Mouse (Mus musculus): Measurements from ENCODE around the gene Zfhx3. TPM values are rescaled to one million over a fixed set of nuclear protein-coding genes. Genes with fewer than 3 reads are reported as not detected.

The Zfhx3 gene
- polyA plus RNA-seq, 1 experiment from 2014 or later, result 4.3 TPM

GRCm38 (mm10) chr8:108186289-108186688 is 243.8 kb downstream of the Zfhx3 start:
- ATAC-seq (no peak), DNase-seq (ENCODE audit: low read depth, low spot score) (no peak)
- no peaks in the 10 kb centered on the region for H3K27me3 ChIP-seq
- in situ Hi-C loops (cut with MboI; ENCODE audit: low pct_unique_long_range_greater_than_20kb), result no loop called here
- no peak for TF ChIP-seq CTCF (IDR thresholded peaks at IDR 0.05)
- ChIA-PET POLR2A (no interaction called here), CTCF (no interaction called here)

GRCm38 (mm10) chr8:108188044-108188443 is 245.6 kb downstream of the Zfhx3 start:
- DNase-seq (ENCODE audit: low read depth, low spot score), result no peak
- ChIA-PET POLR2A (no interaction called here), CTCF (interaction anchor here (0.7 to 1.5 kb wide), 2 partner anchors 8 to 10 kb away, joined by 3 to 4 read pairs; no protein-coding TSS in a partner anchor)
- no peaks in the 10 kb centered on the region for H3K27me3 ChIP-seq
- no peak for ATAC-seq
- no peak for TF ChIP-seq CTCF (IDR thresholded peaks at IDR 0.05)
- in situ Hi-C loops (cut with MboI; ENCODE audit: low pct_unique_long_range_greater_than_20kb), result no loop called here

GRCm38 (mm10) chr8:108194571-108194970 is 252.1 kb downstream of the Zfhx3 start:
- ChIA-PET POLR2A (interaction anchor here (0.5 kb wide), 1 partner anchor 365 kb away, joined by 7 read pairs; no protein-coding TSS in a partner anchor), CTCF (no interaction called here)
- in situ Hi-C loops (cut with MboI; ENCODE audit: low pct_unique_long_range_greater_than_20kb), result no loop called here
- no peak for DNase-seq (ENCODE audit: low read depth, low spot score)
- TF ChIP-seq CTCF (IDR thresholded peaks at IDR 0.05), result no peak
- peak; percentile 76 for ATAC-seq
- no peaks in the 10 kb centered on the region for H3K27me3 ChIP-seq

GRCm38 (mm10) chr8:108215026-108215425 is 272.6 kb downstream of the Zfhx3 start:
- in situ Hi-C loops (cut with MboI; ENCODE audit: low pct_unique_long_range_greater_than_20kb), result no loop called here
- no peak for DNase-seq (ENCODE audit: low read depth, low spot score)

GRCm38 (mm10) chr8:108218171-108218840 is 275.9 kb downstream of the Zfhx3 start:
- in situ Hi-C loops (cut with MboI; ENCODE audit: low pct_unique_long_range_greater_than_20kb), result no loop called here
- CTCF ChIA-PET, result no interaction called here

More at GRCm38 (mm10) chr8:108215026-108215425, 272.6 kb downstream of the Zfhx3 start:
- no peak for TF ChIP-seq CTCF (IDR thresholded peaks at IDR 0.05)
- H3K27me3 ChIP-seq, result no peaks in the 10 kb centered on the region
- ChIA-PET POLR2A (no interaction called here), CTCF (interaction anchor here (1.6 kb wide), 1 partner anchor 30 kb away, joined by 4 read pairs; no protein-coding TSS in a partner anchor)
- ATAC-seq, result no peak

GRCm38 (mm10) chr8:108220511-108220910 is 278.1 kb downstream of the Zfhx3 start:
- DNase-seq (ENCODE audit: low read depth, low spot score) (no peak), ATAC-seq (no peak)
- in situ Hi-C loops (cut with MboI; ENCODE audit: low pct_unique_long_range_greater_than_20kb), result no loop called here
- no peak for TF ChIP-seq CTCF (IDR thresholded peaks at IDR 0.05)
- POLR2A ChIA-PET, result no interaction called here
- CTCF ChIA-PET, result no interaction called here
- H3K27me3 ChIP-seq, result peaks cover 10% of the 10 kb centered on the region

More at GRCm38 (mm10) chr8:108218171-108218840, 275.9 kb downstream of the Zfhx3 start:
- ATAC-seq (no peak), DNase-seq (ENCODE audit: low read depth, low spot score) (no peak)
- H3K27me3 ChIP-seq, result peaks cover 10% of the 10 kb centered on the region
- no peak for TF ChIP-seq CTCF (IDR thresholded peaks at IDR 0.05)
- POLR2A ChIA-PET, result no interaction called here

GRCm38 (mm10) chr8:108222091-108222490 is 279.6 kb downstream of the Zfhx3 start:
- H3K27me3 ChIP-seq, result peaks cover 10% of the 10 kb centered on the region
- POLR2A ChIA-PET, result no interaction called here
- in situ Hi-C loops (cut with MboI; ENCODE audit: low pct_unique_long_range_greater_than_20kb), result no loop called here

GRCm38 (mm10) chr8:108232326-108232725 is 289.9 kb downstream of the Zfhx3 start:
- in situ Hi-C loops (cut with MboI; ENCODE audit: low pct_unique_long_range_greater_than_20kb), result no loop called here
- H3K27me3 ChIP-seq, result peaks cover 5% of the 10 kb centered on the region
- ChIA-PET CTCF (no interaction called here), POLR2A (no interaction called here)
- DNase-seq (ENCODE audit: low read depth, low spot score) (no peak), ATAC-seq (no peak)
- TF ChIP-seq CTCF (IDR thresholded peaks at IDR 0.05), result no peak

More at GRCm38 (mm10) chr8:108222091-108222490, 279.6 kb downstream of the Zfhx3 start:
- CTCF ChIA-PET, result no interaction called here
- no peak for ATAC-seq
- DNase-seq (ENCODE audit: low read depth, low spot score), result no peak
- TF ChIP-seq CTCF (IDR thresholded peaks at IDR 0.05), result no peak

- ATAC-seq (no peak), DNase-seq (ENCODE audit: low read depth, low spot score) (no peak)
- TF ChIP-seq CTCF (IDR thresholded peaks at IDR 0.05), result no peak
- ChIA-PET CTCF (no interaction called here), POLR2A (no interaction called here)
- H3K27me3 ChIP-seq, result peaks cover 10% of the 10 kb centered on the region
- in situ Hi-C loops (cut with MboI; ENCODE audit: low pct_unique_long_range_greater_than_20kb), result no loop called here
Measured at GRCm38 (mm10) chr8:108234481-108234880, 292.0 kb downstream of the Zfhx3 start.

GRCm38 (mm10) chr8:108236715-108237114 is 294.3 kb downstream of the Zfhx3 start:
- ATAC-seq, result no peak
- no peak for DNase-seq (ENCODE audit: low read depth, low spot score)
- in situ Hi-C loops (cut with MboI; ENCODE audit: low pct_unique_long_range_greater_than_20kb), result no loop called here
- CTCF ChIA-PET, result no interaction called here
- POLR2A ChIA-PET, result no interaction called here
- peaks cover 21% of the 10 kb centered on the region for H3K27me3 ChIP-seq
- no peak for TF ChIP-seq CTCF (IDR thresholded peaks at IDR 0.05)

- ChIA-PET POLR2A (no interaction called here), CTCF (no interaction called here)
- DNase-seq (ENCODE audit: low read depth, low spot score) (no peak), ATAC-seq (no peak)
- peaks cover 30% of the 10 kb centered on the region for H3K27me3 ChIP-seq
- in situ Hi-C loops (cut with MboI; ENCODE audit: low pct_unique_long_range_greater_than_20kb), result no loop called here
- no peak for TF ChIP-seq CTCF (IDR thresholded peaks at IDR 0.05)
Measured at GRCm38 (mm10) chr8:108239531-108239930, 297.1 kb downstream of the Zfhx3 start.

Data from Patski (cell line).